Mouse (Mus musculus) heart, embryonic 16.5 days (tissue): ENCODE results near the gene Nabp2. TPM values are rescaled to one million over a fixed set of nuclear protein-coding genes. Genes with fewer than 3 reads are reported as not detected.
A peak's percentile ranks its signal among the peaks of the same experiment; 100 is the strongest.

ENCODE experiments used
- ATAC-seq: fragments of 200-750 bp; cut with Nextera tagmentation; replicated peaks from 2 replicates; pipeline ENCODE4 v1.8.0; 2017; ENCODE audit warnings: moderate number of reproducible peaks; ENCODE audit not compliant: insufficient read depth, low FRiP score; ENCODE audit errors: extremely low read depth
- H3K27ac ChIP-seq: fragments of 300-500 bp; sonication (generic); 2 replicates; pipeline ENCODE4 v1.5.1; 2014; ENCODE audit warnings: mild to moderate bottlenecking, low read length, control low read depth, moderate library complexity
- H3K27me3 ChIP-seq: fragments of 300-500 bp; sonication (generic); 2 replicates; pipeline ENCODE4 v1.6.1; 2014; ENCODE audit warnings: low read length, mixed read lengths; ENCODE audit not compliant: control insufficient read depth, insufficient read depth
- H3K36me3 ChIP-seq: fragments of 300-500 bp; sonication (generic); 2 replicates; pipeline ENCODE4 v1.6.1; 2014; ENCODE audit not compliant: control insufficient read depth, insufficient read depth
- H3K4me1 ChIP-seq: fragments of 300-500 bp; sonication (generic); 2 replicates; pipeline ENCODE4 v1.6.1; 2014; ENCODE audit warnings: low read length, mixed read lengths; ENCODE audit not compliant: control insufficient read depth, insufficient read depth
- H3K4me2 ChIP-seq: fragments of 300-500 bp; sonication (generic); 2 replicates; pipeline ENCODE4 v1.6.1; 2014; ENCODE audit warnings: low read depth, mild to moderate bottlenecking, control low read depth, low read length
- H3K4me3 ChIP-seq: fragments of 300-500 bp; sonication (generic); 2 replicates; pipeline ENCODE4 v1.5.1; 2014; ENCODE audit warnings: mild to moderate bottlenecking, control low read depth, low read length
- H3K9ac ChIP-seq: fragments of 300-500 bp; sonication (generic); 2 replicates; pipeline ENCODE4 v1.6.1; 2014; ENCODE audit warnings: low read length, control low read depth
- H3K9me3 ChIP-seq: fragments of 300-500 bp; sonication (generic); replicated peaks from 2 replicates; pipeline ENCODE4 v1.6.1; 2016; ENCODE audit warnings: low read length; ENCODE audit not compliant: control insufficient read depth
- WGBS: fragments of 180-500 bp; shearing (Covaris S2); extraction: QIAGEN DNeasy Blood & Tissue Kit; methylation state at CpG from one replicate; pipeline ENCODE4 v1.1.7; 2014; 5-methylcytosine and 5-hydroxymethylcytosine counted together
- polyA plus RNA-seq: library from polyadenylated mRNA; unstranded; fragments of >200 nt; fragmentation: Nextera tagmentation; extraction: Ambion mirVana; gene quantifications from 2 replicates; pipeline ENCODE4 v1.2.1, GENCODE M21; 2015

Gene Nabp2
- polyA plus RNA-seq, 1 experiment from 2014 or later = 55.9 TPM

GRCm38 (mm10) chr10:128413076-128413475 lies 1.8 kb upstream of the Nabp2 start:
- Histone ChIP-seq H3K27ac (no peak overlapping the region), H3K9me3 (no peaks in the 10 kb centered on the region), H3K4me1 (peaks cover 32% of the 10 kb centered on the region), H3K4me3 (no peak overlapping the region; the same call in 1 of the 2 replicates), H3K4me2 (peak overlapping the region; percentile 98; the same call in 1 of the 2 replicates), H3K27me3 (no peaks in the 10 kb centered on the region), H3K36me3 (peaks cover 9% of the 10 kb centered on the region; the same call in 1 of the 2 replicates), H3K9ac (no peak overlapping the region)
- no peak for ATAC-seq
- WGBS = 56% methylated on average over 1 of the region's 1 CpGs

GRCm38 (mm10) chr10:128412558-128412957 lies 1.3 kb upstream of the Nabp2 start:
- peak overlapping the region; percentile 98 for H3K27ac ChIP-seq
- 18% methylated on average over 1 of the region's 1 CpGs for WGBS
- no peaks in the 10 kb centered on the region for H3K27me3 ChIP-seq
- ATAC-seq = no peak
- peak overlapping the region; percentile 98 for H3K4me2 ChIP-seq
- peaks cover 32% of the 10 kb centered on the region for H3K4me1 ChIP-seq
- H3K9me3 ChIP-seq = no peaks in the 10 kb centered on the region
- peak overlapping the region; percentile 90 for H3K9ac ChIP-seq
- H3K4me3 ChIP-seq = peak overlapping the region; percentile 100
- H3K36me3 ChIP-seq = peaks cover 12% of the 10 kb centered on the region; the same call in 1 of the 2 replicates

- Histone ChIP-seq H3K4me1 (peaks cover 32% of the 10 kb centered on the region), H3K9me3 (no peaks in the 10 kb centered on the region), H3K9ac (peak overlapping the region; percentile 90), H3K27me3 (no peaks in the 10 kb centered on the region), H3K4me3 (peak overlapping the region; percentile 100), H3K36me3 (peaks cover 12% of the 10 kb centered on the region; the same call in 1 of the 2 replicates), H3K27ac (peak overlapping the region; percentile 98), H3K4me2 (peak overlapping the region; percentile 98)
- under 1% methylated on average over 14 of the region's 14 CpGs for WGBS
- ATAC-seq = peak; percentile 6
These were observed 726 bp upstream of the Nabp2 start for GRCm38 (mm10) chr10:128412055-128412381.

GRCm38 (mm10) chr10:128410560-128410845 lies 789 bp downstream of the Nabp2 start:
- Histone ChIP-seq H3K4me3 (peak overlapping the region; percentile 100), H3K27me3 (no peaks in the 10 kb centered on the region), H3K4me1 (peaks cover 32% of the 10 kb centered on the region), H3K9ac (peak overlapping the region; percentile 90), H3K36me3 (peaks cover 6% of the 10 kb centered on the region; the same call in 1 of the 2 replicates), H3K9me3 (no peaks in the 10 kb centered on the region), H3K4me2 (peak overlapping the region; percentile 98), H3K27ac (peak overlapping the region; percentile 98)
- WGBS = 23% methylated on average over 4 of the region's 4 CpGs
- ATAC-seq = no peak

- peak; percentile 87 for ATAC-seq
- Histone ChIP-seq H3K4me3 (peak overlapping the region; percentile 100), H3K27ac (peak overlapping the region; percentile 98), H3K4me2 (peak overlapping the region; percentile 98), H3K4me1 (peaks cover 32% of the 10 kb centered on the region), H3K9me3 (no peaks in the 10 kb centered on the region), H3K27me3 (no peaks in the 10 kb centered on the region), H3K9ac (peak overlapping the region; percentile 90), H3K36me3 (peaks cover 6% of the 10 kb centered on the region; the same call in 1 of the 2 replicates)
- 6% methylated on average over 36 of the region's 36 CpGs for WGBS
These were observed 1.4 kb downstream of the Nabp2 start for GRCm38 (mm10) chr10:128409692-128410559.

- H3K9ac ChIP-seq = peak overlapping the region; percentile 88
- ATAC-seq = no peak
- H3K4me2 ChIP-seq = peak overlapping the region; percentile 97
- H3K9me3 ChIP-seq = no peaks in the 10 kb centered on the region
- no peaks in the 10 kb centered on the region for H3K27me3 ChIP-seq
- peak overlapping the region; percentile 78 for H3K4me3 ChIP-seq
- WGBS = 13% methylated on average over 35 of the region's 35 CpGs
- peak overlapping the region; percentile 68 for H3K27ac ChIP-seq
- H3K36me3 ChIP-seq = peaks cover 3% of the 10 kb centered on the region; the same call in 1 of the 2 replicates
- H3K4me1 ChIP-seq = peaks cover 29% of the 10 kb centered on the region
These were observed 2.4 kb downstream of the Nabp2 start for GRCm38 (mm10) chr10:128408591-128409535.

GRCm38 (mm10) chr10:128403931-128404330 lies 7.4 kb downstream of the Nabp2 start:
- no peaks in the 10 kb centered on the region for H3K27me3 ChIP-seq
- WGBS = 79% methylated on average over 7 of the region's 7 CpGs
- H3K4me3 ChIP-seq = no peak overlapping the region
- H3K36me3 ChIP-seq = peaks cover 3% of the 10 kb centered on the region; the same call in 1 of the 2 replicates
- no peak for ATAC-seq
- H3K9me3 ChIP-seq = no peaks in the 10 kb centered on the region
- H3K4me1 ChIP-seq = peaks cover 5% of the 10 kb centered on the region
- H3K9ac ChIP-seq = no peak overlapping the region
- H3K27ac ChIP-seq = no peak overlapping the region
- no peak overlapping the region for H3K4me2 ChIP-seq

- no peaks in the 10 kb centered on the region for H3K9me3 ChIP-seq
- no peaks in the 10 kb centered on the region for H3K27me3 ChIP-seq
- 74% methylated on average over 9 of the region's 9 CpGs for whole genome bisulfite sequencing
- H3K4me3 ChIP-seq = no peak overlapping the region
- H3K36me3 ChIP-seq = no peaks in the 10 kb centered on the region
- no peak for ATAC-seq
- H3K4me1 ChIP-seq = peaks cover 2% of the 10 kb centered on the region; the same call in 1 of the 2 replicates
- H3K4me2 ChIP-seq = no peak overlapping the region
- no peak overlapping the region for H3K27ac ChIP-seq
- H3K9ac ChIP-seq = no peak overlapping the region
These were observed 9.7 kb downstream of the Nabp2 start for GRCm38 (mm10) chr10:128401638-128402037.
